Mouse (Mus musculus) CH12.LX (cell line): Measurements from ENCODE around the gene Tnxb. TPM values are rescaled to one million over a fixed set of nuclear protein-coding genes. Genes with fewer than 3 reads are reported as not detected.

ENCODE experiments used
- DNase-seq: peaks from one replicate; pipeline ENCODE4 v3.0.0-alpha.2; 2013; ENCODE audit errors: extremely low read depth
- H3K27ac ChIP-seq: 2 replicates; pipeline ENCODE4 v1.5.1; 2012; ENCODE audit warnings: low read depth, mild to moderate bottlenecking, control low read depth, moderate library complexity; ENCODE audit not compliant: insufficient read depth
- H3K27me3 ChIP-seq: replicated peaks from 2 replicates; pipeline ENCODE3; 2012; ENCODE audit warnings: inconsistent platforms
- H3K36me3 ChIP-seq, 2 experiments: replicated peaks in 1 of 2; 2 replicates each; pipeline versions ENCODE3 to v1.6.1; 2012; ENCODE audit warnings: inconsistent platforms in 1 of 2, low read length in 1 of 2, mild to moderate bottlenecking in 1 of 2, mixed read lengths in 1 of 2, moderate library complexity in 1 of 2; ENCODE audit not compliant: control insufficient read depth in 1 of 2, insufficient read depth in 1 of 2
- H3K4me1 ChIP-seq, 2 experiments: 2 replicates each; pipeline ENCODE4 v1.6.1; 2012; ENCODE audit warnings: inconsistent platforms in 1 of 2, moderate library complexity in 1 of 2; ENCODE audit not compliant: insufficient read depth in 2 of 2, control insufficient read depth in 1 of 2
- H3K4me2 ChIP-seq: 2 replicates; pipeline ENCODE4 v1.6.1; 2012; ENCODE audit warnings: low read depth, mild to moderate bottlenecking, control low read depth; ENCODE audit not compliant: poor library complexity, insufficient read depth, severe bottlenecking
- H3K4me3 ChIP-seq, 3 experiments: fragments of 150-350 bp in 1 of 3; sonication (generic) in 1 of 3; replicated peaks in 1 of 3; 2 replicates each; pipeline versions ENCODE3 to v1.5.1; 2011 to 2012; ENCODE audit warnings: low read depth in 2 of 3, low read length in 2 of 3, mild to moderate bottlenecking in 2 of 3, moderate library complexity in 2 of 3, control low read depth in 1 of 3, improper control_type of control experiment in 1 of 3, inconsistent platforms in 1 of 3, mixed read lengths in 1 of 3; ENCODE audit not compliant: poor library complexity in 1 of 3
- H3K79me2 ChIP-seq: replicated peaks from 2 replicates; pipeline ENCODE4 v1.6.1; 2012; ENCODE audit warnings: mild to moderate bottlenecking, moderate library complexity; ENCODE audit not compliant: control insufficient read depth, poor library complexity, insufficient read depth, severe bottlenecking; ENCODE audit errors: extremely low read depth
- H3K9ac ChIP-seq: 2 replicates; pipeline ENCODE4 v1.6.1; 2012; ENCODE audit warnings: low read depth, mild to moderate bottlenecking, control low read depth, moderate library complexity; ENCODE audit not compliant: insufficient read depth
- H3K9me3 ChIP-seq: replicated peaks from 2 replicates; pipeline ENCODE3; 2012; ENCODE audit warnings: low read length, inconsistent platforms, mixed read lengths
- BHLHE40 ChIP-seq: IDR thresholded peaks from 2 replicates; pipeline ENCODE4 v1.6.1; 2011; ENCODE audit warnings: mild to moderate bottlenecking, low read depth, low read length, improper control_type of control experiment
- CTCF ChIP-seq, 2 experiments: IDR thresholded peaks in 1 of 2; conservative IDR thresholded peaks in 1 of 2; 2 replicates each; pipeline ENCODE4 v1.5.1; 2011 to 2012; ENCODE audit warnings: low read depth in 2 of 2, low read length in 2 of 2, improper control_type of control experiment in 1 of 2, inconsistent platforms in 1 of 2, mild to moderate bottlenecking in 1 of 2, moderate library complexity in 1 of 2
- E2F4 ChIP-seq: IDR thresholded peaks from 2 replicates; pipeline ENCODE4 v1.6.1; 2011; ENCODE audit warnings: low read depth, low read length, improper control_type of control experiment; ENCODE audit not compliant: insufficient replicate concordance
- ELF1 ChIP-seq: IDR thresholded peaks from 2 replicates; pipeline ENCODE4 v1.6.1; 2014; ENCODE audit warnings: low read depth, mild to moderate bottlenecking, inconsistent platforms, low read length, improper control_type of control experiment
- EP300 ChIP-seq: IDR thresholded peaks from 2 replicates; pipeline ENCODE4 v1.6.1; 2011; ENCODE audit warnings: low read length, improper control_type of control experiment
- IRF4 ChIP-seq: IDR thresholded peaks from 2 replicates; pipeline ENCODE4 v1.6.1; 2014; ENCODE audit warnings: low read depth, mild to moderate bottlenecking, inconsistent platforms, low read length, improper control_type of control experiment
- JUN ChIP-seq: IDR thresholded peaks from 2 replicates; pipeline ENCODE4 v1.6.1; 2011; ENCODE audit warnings: low read depth, mild to moderate bottlenecking, low read length, improper control_type of control experiment, moderate library complexity; ENCODE audit not compliant: insufficient read depth
- JUND ChIP-seq: conservative IDR thresholded peaks from 2 replicates; pipeline ENCODE4 v1.6.1; 2011; ENCODE audit warnings: low read depth, low read length, improper control_type of control experiment
- MAX ChIP-seq: IDR thresholded peaks from 2 replicates; pipeline ENCODE4 v1.6.1; 2011; ENCODE audit warnings: low read length, improper control_type of control experiment
- MEF2A ChIP-seq: IDR thresholded peaks from 2 replicates; pipeline ENCODE4 v1.6.1; 2014; ENCODE audit warnings: low read depth, mild to moderate bottlenecking, inconsistent platforms, low read length, improper control_type of control experiment, borderline replicate concordance
- MXI1 ChIP-seq: IDR thresholded peaks from 2 replicates; pipeline ENCODE4 v1.6.1; 2011; ENCODE audit warnings: mild to moderate bottlenecking, low read depth, low read length, improper control_type of control experiment
- NELFE ChIP-seq: IDR thresholded peaks from 2 replicates; pipeline ENCODE4 v1.6.1; 2011; ENCODE audit warnings: low read depth, low read length, improper control_type of control experiment
- PAX5 ChIP-seq: IDR thresholded peaks from 2 replicates; pipeline ENCODE4 v1.6.1; 2012; ENCODE audit warnings: low read length, inconsistent platforms, mixed read lengths
- POLR2A ChIP-seq: IDR thresholded peaks from 2 replicates; pipeline ENCODE4 v1.6.1; 2011; ENCODE audit warnings: low read depth, mild to moderate bottlenecking, improper control_type of control experiment, low read length
- RCOR1 ChIP-seq: conservative IDR thresholded peaks from 2 replicates; pipeline ENCODE4 v1.6.1; 2012; ENCODE audit warnings: low read depth, mild to moderate bottlenecking, inconsistent platforms, low read length, improper control_type of control experiment
- SMC3 ChIP-seq: IDR thresholded peaks from 2 replicates; pipeline ENCODE4 v1.6.1; 2011; ENCODE audit warnings: low read depth, low read length, improper control_type of control experiment
- TBP ChIP-seq: conservative IDR thresholded peaks from 2 replicates; pipeline ENCODE4 v1.6.1; 2011; ENCODE audit warnings: low read depth, low read length, improper control_type of control experiment
- TCF12 ChIP-seq: IDR thresholded peaks from 2 replicates; pipeline ENCODE4 v1.6.1; 2014; ENCODE audit warnings: low read depth, mild to moderate bottlenecking, inconsistent platforms, low read length, improper control_type of control experiment
- USF2 ChIP-seq: conservative IDR thresholded peaks from 2 replicates; pipeline ENCODE4 v1.6.1; 2011; ENCODE audit warnings: low read depth, low read length, improper control_type of control experiment
- ZKSCAN1 ChIP-seq: IDR thresholded peaks from 2 replicates; pipeline ENCODE4 v1.6.1; 2012; ENCODE audit warnings: low read depth, inconsistent platforms, low read length, improper control_type of control experiment, borderline replicate concordance
- ZMIZ1 ChIP-seq: IDR thresholded peaks from 2 replicates; pipeline ENCODE4 v1.6.1; 2012; ENCODE audit warnings: low read depth, mild to moderate bottlenecking, inconsistent platforms, low read length, improper control_type of control experiment
- dilution Hi-C: fragments of 300-500 bp; cut with MboI; formaldehyde crosslinking; loops from 2 replicates; pipeline ENCODE4 v1.14.3; 2020; ENCODE audit warnings: low sequenced_read_pairs; ENCODE audit not compliant: extremely low pct_unique_long_range_greater_than_20kb, extremely low pct_ligation_motif_present
- in situ Hi-C: fragments of 300-500 bp; cut with MboI; formaldehyde crosslinking; loops from 3 replicates; pipeline ENCODE4 v1.14.3; 2019; ENCODE audit warnings: low sequenced_read_pairs, low pct_ligation_motif_present, low pct_unique_long_range_greater_than_20kb, mixed read lengths
- polyA plus RNA-seq: library from polyadenylated mRNA; unstranded; fragments of >175 nt; gene quantifications from 2 replicates; pipeline ENCODE4 v1.2.1, GENCODE M21; 2012; ENCODE audit warnings: low read depth; ENCODE audit not compliant: insufficient read length
- total RNA-seq, 2 experiments: library from RNA; depleted of rRNA; stranded (reverse); fragments of 300-350 nt in 1 of 2; fragments of >200 nt in 1 of 2; gene quantifications; 2 replicates each; pipeline ENCODE4 v1.2.3; 2012 to 2014

The Tnxb gene
- total and polyA plus RNA-seq, 3 experiments: not detected

- Histone ChIP-seq H3K9ac (no peak overlapping the region), H3K27me3 (peaks cover 77% of the 10 kb centered on the region), H3K4me1 (peaks cover 0 to 5% of the 10 kb centered on the region in 2 experiments; a peak in 1 of 4 replicates), H3K9me3 (peaks cover 14% of the 10 kb centered on the region), H3K79me2 (no peaks in the 10 kb centered on the region), H3K36me3 (no peaks in the 10 kb centered on the region), H3K4me2 (no peak overlapping the region), H3K27ac (no peak overlapping the region), H3K4me3 (no peak overlapping the region)
- no peak for DNase-seq
- in situ Hi-C loops: no loop called here
- no peak for TF ChIP-seq SMC3
- TF ChIP-seq MEF2A: no peak
- no peak for TF ChIP-seq ZMIZ1
- no peak for TF ChIP-seq USF2
- TF ChIP-seq IRF4: no peak
- dilution Hi-C loops: no loop called here
Observed at GRCm38 (mm10) chr17:34675205-34676092, 5.1 kb downstream of the Tnxb start.

GRCm38 (mm10) chr17:34676093-34676460 lies 5.7 kb downstream of the Tnxb start:
- TF ChIP-seq TBP (no peak), RCOR1 (no peak), MXI1 (no peak), E2F4 (no peak), ZMIZ1 (no peak), MEF2A (no peak), BHLHE40 (no peak), TCF12 (no peak), JUN (no peak), ELF1 (no peak), EP300 (no peak), SMC3 (no peak), CTCF (conservative IDR thresholded peaks at IDR 0.05 in 1 of 2, IDR thresholded peaks at IDR 0.05 in 1 of 2; ENCODE audit: low read depth in 2 of 2, low read length in 2 of 2) (no peak), MAX (no peak), NELFE (no peak), PAX5 (no peak), ZKSCAN1 (no peak), POLR2A (no peak), JUND (no peak)
- in situ Hi-C loops: no loop called here

More at GRCm38 (mm10) chr17:34676093-34676460, 5.7 kb downstream of the Tnxb start:
- Histone ChIP-seq H3K9ac (no peak overlapping the region), H3K4me1 (peaks cover 2 to 7% of the 10 kb centered on the region in 2 experiments; a peak in 3 of 4 replicates), H3K9me3 (peaks cover 14% of the 10 kb centered on the region), H3K4me2 (no peak overlapping the region), H3K4me3 (no peak overlapping the region), H3K79me2 (no peaks in the 10 kb centered on the region), H3K27me3 (peaks cover 82% of the 10 kb centered on the region), H3K36me3 (no peaks in the 10 kb centered on the region), H3K27ac (no peak overlapping the region)
- DNase-seq: no peak
- dilution Hi-C loops: no loop called here
